In genomic region chr12:44268728-44269302, GRCm38 (mm10) we compare ENCODE assay signal across 8 mouse cellular contexts. TPM values are rescaled to one million over a fixed set of nuclear protein-coding genes. Genes with fewer than 3 reads are reported as not detected.
DNase-seq lines count a peak whose midpoint lies in the region; ATAC-seq lines count a peak whose summit lies in the region.

No protein-coding gene starts in this region.

- ATAC-seq in common myeloid progenitor, adult 5-6 weeks (replicated peaks; ENCODE audit: low read depth, poor library complexity, severe bottlenecking) = peak; percentile 87
- ATAC-seq in megakaryocyte progenitor cell, adult 5-6 weeks (replicated peaks; ENCODE audit: poor library complexity) = peak; percentile 88

- peak; percentile 99 for DNase-seq in ZHBTc4 (ENCODE audit: low read depth, low spot score)
- peak; percentile 99 to 100 for DNase-seq in gastrocnemius, adult 8-10 months (ENCODE audit: low spot score in 2 of 2)
- DNase-seq in induced T-regulatory cell, adult 2 months (ENCODE audit: low read depth) = peak; percentile 99
- DNase-seq in left cerebral cortex, adult 9 months (ENCODE audit: low spot score in 2 of 2) = peak; percentile 92 to 99
- DNase-seq in right cerebral cortex, postnatal 14 days = peak; percentile 99
- peak; percentile 100 for DNase-seq in urinary bladder, postnatal 36 days (ENCODE audit: low spot score in 2 of 2)

RNA-seq across cellular contexts. Expression of gene Pnpla8, which starts 47.6 kb away (rescaled TPM):
- 45.4 and 48.2 TPM in 2 replicates for total RNA-seq in common myeloid progenitor, adult 5-6 weeks (2017)
- total RNA-seq in gastrocnemius, adult 8-10 months (2022) = 100 to 1,000 TPM; 152 to 185 (median 171) TPM
- total RNA-seq in megakaryocyte progenitor cell, adult 5-6 weeks (2015) = 33.1 and 39.6 TPM in 2 replicates
- total RNA-seq in megakaryocyte progenitor cell, adult 5-6 weeks (2017) = 32.2 and 35.9 TPM in 2 replicates

RNA-seq across cellular contexts. Expression of gene Dnajb9, which starts 58.7 kb away (rescaled TPM):
- total RNA-seq in common myeloid progenitor, adult 5-6 weeks (2017) = 55.1 and 55.9 TPM in 2 replicates
- total RNA-seq in gastrocnemius, adult 8-10 months (2022) = 10 to 100 TPM; 31.2 to 40.7 (median 32.3) TPM
- total RNA-seq in megakaryocyte progenitor cell, adult 5-6 weeks (2015) = 86.3 and 110 TPM in 2 replicates
- 55.5 and 60.6 TPM in 2 replicates for total RNA-seq in megakaryocyte progenitor cell, adult 5-6 weeks (2017)

RNA-seq across cellular contexts. Expression of gene Nrcam, which starts 59.9 kb away (rescaled TPM):
- total RNA-seq in common myeloid progenitor, adult 5-6 weeks (2017) = 0.27 and 0.78 TPM in 2 replicates
- total RNA-seq in gastrocnemius, adult 8-10 months (2022) = under 1 TPM; 0.29 to 0.75 (median 0.57) TPM
- total RNA-seq in megakaryocyte progenitor cell, adult 5-6 weeks (2015) = 0.37 TPM in 1 of 2 replicates, not detected in the other
- total RNA-seq in megakaryocyte progenitor cell, adult 5-6 weeks (2017) = 0.10 and 0.21 TPM in 2 replicates

Comparison
In these comparisons a context has a peak if more than half of its experiments do, and no peak if none do; other contexts are left out.
1. Peak in every context shown above with its lines: DNase-seq and ATAC-seq.